Mouse (Mus musculus) bone marrow macrophage, adult 2 months (primary cell): Measurements from ENCODE around the gene Uba2.

Source experiments
- CTCF ChIP-seq: IDR thresholded peaks from 2 replicates; pipeline ENCODE4 v1.5.1; 2012; ENCODE audit warnings: low read depth, mild to moderate bottlenecking, low read length, moderate library complexity
- POLR2A ChIP-seq: IDR thresholded peaks from 2 replicates; pipeline ENCODE4 v1.6.1; 2012; ENCODE audit warnings: mild to moderate bottlenecking, low read depth, low read length, borderline replicate concordance

GRCm38 (mm10) chr7:34131118-34131517, 38.3 kb downstream of the Uba2 start:
- TF ChIP-seq CTCF (no peak), POLR2A (no peak)
